Mouse (Mus musculus): ENCODE measurements around the gene Gdf15.

Gdf15 gene

DNA sequence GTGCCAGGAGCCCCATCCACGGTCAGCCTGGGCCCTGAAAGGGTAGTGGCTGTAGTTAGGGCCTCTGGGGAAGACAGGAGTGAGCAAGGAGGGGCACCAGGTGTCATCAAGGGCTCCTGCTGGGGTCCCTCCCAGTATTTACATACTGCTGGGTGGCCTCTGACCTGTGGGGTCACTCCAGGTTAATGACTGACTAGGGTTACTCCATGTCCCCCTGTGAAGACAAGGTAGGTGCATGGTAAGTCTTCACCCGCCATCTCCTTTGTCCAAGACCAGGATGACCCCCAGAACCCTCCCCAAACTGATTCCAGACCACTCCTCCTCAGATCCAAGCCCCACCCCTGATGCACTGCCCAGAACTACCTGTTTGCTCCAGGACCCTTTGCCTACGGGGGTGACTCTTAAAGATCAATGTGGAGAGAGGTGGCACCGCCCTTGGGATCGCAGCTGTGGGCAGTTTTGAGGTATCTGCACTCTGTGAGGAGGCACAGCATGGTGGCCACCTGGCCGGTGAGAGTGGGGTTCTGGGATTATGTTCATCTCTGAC, at the start of gene Gdf15:
Gene Gdf15, minus strand, starts transcription at position 111 of the 547 bp plus-strand sequence.
- no peak for DNase-seq (ENCODE audit: low spot score)

DNA sequence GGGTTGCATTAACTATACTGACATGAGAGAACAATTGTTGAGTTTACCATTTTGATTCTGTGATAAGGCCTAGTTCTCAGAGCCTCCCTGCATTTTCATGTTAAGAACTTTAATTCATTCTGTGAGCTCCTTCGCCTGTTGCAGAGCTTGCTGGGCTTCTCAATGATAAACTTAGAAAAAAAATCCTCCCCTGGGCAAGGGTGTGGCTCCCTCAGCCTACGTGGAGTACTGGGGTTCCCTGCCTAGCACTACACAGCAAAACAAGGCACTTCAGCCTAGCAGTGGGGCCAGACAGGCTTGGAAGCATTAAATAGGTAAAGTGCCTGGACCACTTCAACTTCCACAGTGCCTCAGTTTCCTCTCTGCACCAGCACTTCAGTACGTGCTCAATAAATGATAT, 49.2 kb upstream of the Gdf15 start:
- DNase-seq (ENCODE audit: low spot score) = no peak

DNA sequence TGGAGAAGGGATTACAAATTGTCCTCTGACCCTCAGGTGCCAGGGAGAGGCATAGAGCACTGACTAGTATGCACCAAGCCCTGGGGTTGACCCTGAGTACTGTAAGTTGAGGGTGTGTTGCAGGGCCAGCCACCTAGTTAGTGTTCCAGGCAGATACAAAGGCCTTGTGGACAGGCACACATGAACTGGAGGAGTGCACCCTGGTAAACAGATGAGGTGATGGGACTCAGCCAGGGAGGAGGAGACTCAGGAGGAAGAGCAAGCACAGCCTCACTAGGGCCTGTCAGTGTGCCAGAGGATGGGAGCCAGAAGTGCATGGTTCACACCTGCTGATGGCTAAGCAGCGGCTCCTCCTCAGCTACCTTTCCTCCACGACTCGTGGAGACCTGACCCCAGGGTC, 47.8 kb upstream of the Gdf15 start:
- no peak for DNase-seq (ENCODE audit: low spot score)

DNA sequence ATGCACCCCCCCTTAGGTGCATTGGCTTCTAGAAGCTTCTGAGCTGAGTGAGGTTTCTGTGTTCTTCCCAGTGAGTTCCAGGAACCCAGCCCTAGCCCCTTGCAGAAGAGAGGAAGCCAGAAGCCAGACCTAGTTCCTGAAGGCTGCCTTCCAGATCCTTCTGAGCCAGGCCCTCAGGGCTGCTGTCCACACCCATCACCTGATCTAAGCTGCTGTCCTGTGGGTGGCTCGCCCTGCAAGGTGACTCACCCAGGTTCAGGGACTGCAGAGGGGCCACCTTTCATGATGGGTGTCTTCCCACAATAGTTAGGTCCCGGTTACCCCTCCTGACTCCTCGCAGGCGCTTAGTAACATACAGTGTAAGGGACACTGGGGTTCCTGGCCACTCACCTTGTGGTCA, 47.1 kb upstream of the Gdf15 start:
- no peak for DNase-seq (ENCODE audit: low spot score)

DNA sequence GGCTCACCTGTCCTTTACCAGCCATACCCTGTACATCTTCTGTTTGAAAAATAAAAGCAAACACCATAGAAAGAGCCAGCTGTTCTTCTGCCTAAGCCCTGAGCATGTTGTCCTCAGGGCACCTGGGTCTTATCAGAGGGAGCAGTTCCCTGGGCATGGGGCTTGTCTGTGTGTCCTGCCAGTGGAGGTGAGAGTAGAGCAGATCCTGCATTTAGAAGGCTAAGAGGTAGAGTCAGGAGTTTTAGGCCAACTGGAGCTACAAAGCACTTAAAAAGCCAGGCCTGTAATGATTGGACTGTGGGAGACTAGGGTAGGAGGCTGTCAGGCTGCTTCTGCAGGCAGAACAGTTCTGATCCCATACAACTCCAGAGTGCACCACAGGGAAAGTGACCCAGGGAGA, 46.4 kb upstream of the Gdf15 start:
- DNase-seq (ENCODE audit: low spot score) = no peak

DNA sequence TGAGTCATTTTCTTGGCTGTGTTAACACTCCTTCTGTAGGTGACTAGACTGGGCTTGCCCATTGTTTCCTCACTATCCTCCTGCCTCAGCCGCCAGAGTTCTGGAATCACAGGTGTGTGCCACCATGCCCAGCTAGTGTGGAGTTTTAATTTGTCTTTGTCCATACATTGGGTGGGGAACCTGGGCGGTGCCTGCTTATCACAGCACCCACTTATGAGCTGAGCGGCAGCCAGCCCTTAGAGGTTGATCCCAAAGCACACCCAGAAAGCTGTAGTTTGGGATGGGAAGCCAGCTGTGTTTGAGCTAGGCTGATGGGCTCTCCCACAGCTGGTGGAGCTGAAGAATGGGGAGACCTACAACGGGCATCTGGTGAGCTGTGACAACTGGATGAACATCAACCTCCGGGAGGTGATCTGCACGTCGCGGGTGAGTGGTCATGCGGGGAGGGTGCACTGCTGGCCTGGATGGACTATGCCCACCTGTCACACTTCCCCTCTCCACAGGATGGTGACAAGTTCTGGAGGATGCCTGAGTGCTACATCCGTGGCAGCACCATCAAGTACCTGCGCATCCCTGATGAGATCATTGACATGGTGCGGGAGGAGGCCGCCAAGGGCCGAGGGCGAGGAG, 45.3 kb upstream of the Gdf15 start:
- no peak for DNase-seq (ENCODE audit: low spot score)

DNA sequence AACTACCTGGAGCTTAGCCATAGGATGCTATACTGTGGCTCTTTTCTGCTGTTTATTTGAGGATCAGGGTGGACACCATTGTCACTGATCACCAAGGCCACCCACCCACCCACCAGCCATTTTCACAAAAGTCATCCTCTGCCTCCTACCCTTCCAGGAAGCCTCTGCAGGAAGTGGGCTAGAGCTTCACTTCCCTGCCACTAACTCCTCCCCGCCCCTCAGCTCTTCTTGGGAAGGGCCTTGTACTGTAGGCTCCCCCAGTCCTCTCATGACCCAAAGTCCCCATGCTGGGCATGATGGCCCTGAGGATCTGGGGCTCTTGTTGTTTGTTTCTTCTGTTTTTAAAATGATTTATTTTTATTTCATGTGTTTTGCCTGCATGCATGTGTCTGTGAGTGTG, 43.1 kb upstream of the Gdf15 start:
- DNase-seq (ENCODE audit: low spot score) = no peak

DNA sequence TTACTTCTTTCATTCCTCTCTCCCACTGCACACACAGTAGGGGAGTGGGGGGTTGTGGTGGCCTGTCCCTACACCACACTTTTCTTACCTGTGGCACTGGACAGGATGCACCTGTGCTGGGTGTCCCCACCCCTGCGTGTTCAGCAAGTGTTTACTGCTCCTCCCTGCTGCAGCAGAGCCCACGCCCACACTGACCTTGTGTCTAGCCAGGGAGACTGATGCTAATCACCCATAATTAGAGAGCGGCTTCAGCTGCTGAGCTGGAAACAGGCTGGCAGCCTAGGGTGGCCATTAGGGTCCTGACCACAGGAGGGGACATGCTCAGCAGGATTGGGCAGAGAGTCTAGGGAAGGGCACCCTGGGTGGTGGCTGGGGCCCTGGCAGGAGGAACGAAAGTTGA, 42.5 kb upstream of the Gdf15 start:
- no peak for DNase-seq (ENCODE audit: low spot score)

DNA sequence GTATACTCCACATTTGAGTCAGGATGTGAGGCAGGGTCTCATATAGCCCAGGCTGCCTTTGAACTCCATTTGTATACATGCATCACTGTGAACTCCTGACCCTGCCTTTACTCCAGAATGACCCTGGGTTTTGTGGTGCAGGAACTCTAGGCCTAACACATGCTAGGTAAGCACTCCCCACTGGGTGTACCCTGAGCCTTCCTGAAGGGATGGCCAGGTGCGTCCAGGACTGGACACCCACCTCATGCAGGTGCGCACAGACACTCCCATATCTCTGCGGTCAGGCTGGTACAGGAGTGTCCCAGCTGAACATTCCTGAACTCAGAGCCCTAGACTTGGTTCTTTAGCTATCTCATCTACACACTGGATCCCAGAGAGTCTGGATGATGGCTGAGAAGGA, 41.9 kb upstream of the Gdf15 start:
- DNase-seq (ENCODE audit: low spot score) = no peak

DNA sequence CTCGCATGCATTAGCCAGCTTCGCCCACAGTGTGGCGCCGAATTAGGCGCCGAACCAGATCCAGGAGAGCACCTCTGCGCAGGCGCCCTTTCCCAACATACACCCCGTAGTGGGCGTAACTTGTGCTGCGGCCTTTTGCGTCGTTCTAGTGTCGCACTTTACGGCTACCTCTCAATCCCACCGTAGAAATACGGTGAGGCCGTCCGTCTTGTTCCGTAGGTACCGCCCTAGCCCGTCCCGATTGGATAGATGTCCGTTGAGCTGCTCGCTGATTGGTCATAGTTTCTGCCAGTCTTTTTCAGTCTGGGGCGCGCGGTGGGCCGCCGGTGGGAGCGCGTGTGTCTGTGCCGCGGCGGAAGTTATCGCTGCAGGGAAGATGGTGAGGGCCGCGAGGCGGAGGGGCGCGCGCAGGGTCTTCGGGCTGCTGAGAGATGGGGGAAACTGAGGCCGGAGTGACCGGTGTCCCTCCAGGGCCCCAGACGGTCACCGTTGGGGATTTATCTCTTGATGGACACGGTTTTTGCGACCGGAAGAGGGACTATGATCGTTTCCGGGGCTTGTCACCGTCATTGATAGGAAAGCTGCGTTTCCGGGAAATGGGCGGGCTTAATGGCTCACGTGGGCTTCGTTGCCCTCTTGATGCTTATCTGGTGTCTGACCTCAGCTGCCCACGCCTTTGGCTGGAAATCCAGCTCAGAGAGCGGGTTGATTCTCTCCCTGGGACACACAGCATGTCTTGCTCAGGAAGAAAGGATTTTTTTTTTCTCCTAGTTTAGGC, 41.0 kb upstream of the Gdf15 start, which contains the start of gene Lsm4:
Gene Lsm4, plus strand, starts transcription at position 170 of the 778 bp plus-strand sequence.
- DNase-seq (ENCODE audit: low spot score) = peak; percentile 97

DNA sequence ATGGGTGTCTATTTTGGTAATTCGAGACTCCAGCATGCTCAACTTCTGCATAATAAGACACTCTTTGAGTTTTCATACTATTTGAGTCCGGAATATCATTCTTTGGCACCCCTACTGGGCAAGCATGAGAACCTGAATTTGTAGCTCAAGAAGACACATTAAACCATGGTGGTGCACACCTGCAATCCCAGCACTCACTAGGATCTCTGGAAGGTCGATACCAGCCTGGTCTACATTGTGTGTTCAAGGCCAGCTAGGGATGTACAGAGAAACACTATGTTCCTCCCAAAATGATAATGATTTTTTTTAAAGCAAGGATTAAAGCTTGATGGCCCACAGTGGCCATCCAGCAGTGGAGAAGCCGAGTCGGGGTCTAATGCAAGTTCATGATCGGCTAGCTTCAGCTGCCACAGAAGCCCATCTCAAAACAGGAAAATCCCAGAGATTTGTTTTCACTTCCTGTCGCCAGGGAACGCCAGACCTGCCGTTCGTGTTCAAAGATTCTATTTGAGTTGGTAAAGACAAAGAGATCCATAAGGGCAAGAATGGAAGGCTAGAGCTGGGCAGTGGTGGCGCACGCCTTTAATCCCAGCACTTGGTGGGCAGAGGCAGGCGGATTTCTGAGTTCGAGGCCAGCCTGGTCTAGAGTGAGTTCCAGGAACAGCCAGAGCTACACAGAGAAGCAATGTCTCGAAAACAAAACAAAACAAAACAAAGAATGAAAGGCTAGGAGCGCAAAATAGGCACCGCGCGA, 40.2 kb upstream of the Gdf15 start:
- DNase-seq (ENCODE audit: low spot score) = no peak

DNA sequence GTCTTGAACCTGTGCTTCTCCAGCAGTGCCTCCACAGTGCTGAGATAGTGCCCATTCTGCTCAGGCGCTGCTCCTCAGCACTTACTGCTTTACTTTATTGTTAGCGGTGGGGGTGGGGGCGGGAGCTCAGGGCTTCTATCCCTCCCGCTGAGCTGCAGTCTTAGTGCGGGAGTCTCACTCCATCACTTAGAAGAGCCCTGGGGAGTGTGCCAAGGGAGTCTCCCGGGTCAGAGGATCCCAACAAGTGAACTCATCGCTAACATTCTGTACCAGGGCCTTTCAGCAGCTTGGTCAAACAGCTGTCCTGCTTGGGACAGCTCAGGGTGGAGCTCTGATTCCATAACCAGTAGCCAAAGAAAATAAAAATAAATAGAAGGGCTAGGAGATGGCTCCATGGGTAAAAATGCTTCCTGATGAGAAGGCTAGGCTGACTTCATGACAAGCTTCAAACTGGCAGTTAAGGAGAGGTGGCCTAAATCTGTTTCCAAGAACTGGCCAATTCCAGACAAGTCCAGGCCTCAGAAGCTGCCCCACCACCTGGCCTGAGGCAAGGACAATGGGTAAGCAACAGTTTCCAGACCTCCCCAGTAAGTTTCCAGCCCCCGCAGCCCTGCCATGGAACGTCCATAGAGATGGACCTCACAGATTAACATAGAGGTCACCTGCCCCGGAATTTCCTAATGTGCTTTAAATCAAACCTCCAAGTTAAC, 39.5 kb upstream of the Gdf15 start:
- DNase-seq (ENCODE audit: low spot score) = no peak

DNA sequence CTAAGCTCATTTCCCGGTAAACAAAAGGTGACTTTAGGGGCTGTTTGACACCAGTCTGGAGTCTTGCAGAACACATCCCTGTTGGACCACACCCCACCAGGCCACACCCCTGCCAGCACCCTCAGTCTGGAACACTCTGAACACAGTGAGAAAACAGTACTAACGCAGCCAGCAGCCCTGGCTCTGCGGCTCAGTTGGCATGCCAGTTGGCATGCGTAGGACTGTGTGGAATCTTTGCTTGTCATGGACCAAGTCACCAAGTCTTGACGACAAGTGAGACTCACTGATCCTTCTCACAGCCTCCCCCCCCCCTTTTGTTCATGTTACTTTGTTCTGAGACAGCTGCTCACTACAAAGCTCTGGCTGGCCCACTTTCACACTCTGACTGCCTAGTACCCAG, 34.8 kb upstream of the Gdf15 start:
- peak; percentile 64 for DNase-seq (ENCODE audit: low spot score)

DNA sequence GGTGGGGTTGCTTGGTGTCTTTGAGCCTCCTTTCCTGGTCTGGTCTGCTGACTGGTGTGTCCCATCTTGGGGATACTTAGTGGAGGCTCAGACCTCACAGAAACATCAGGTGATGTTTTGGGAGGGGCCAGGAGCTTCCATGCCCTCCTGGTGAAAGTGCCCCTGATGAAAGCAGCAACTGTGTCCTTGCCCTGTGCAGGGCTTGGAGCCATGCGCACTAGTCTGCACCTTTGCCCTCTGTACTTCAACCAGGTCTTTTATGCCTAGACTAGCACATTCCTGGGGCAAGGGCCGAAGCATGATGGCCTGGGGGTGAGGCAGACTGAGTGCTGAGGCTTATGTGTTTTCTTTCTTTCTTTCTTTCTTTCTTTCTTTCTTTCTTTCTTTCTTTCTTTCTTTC, 33.3 kb upstream of the Gdf15 start:
- no peak for DNase-seq (ENCODE audit: low spot score)

DNA sequence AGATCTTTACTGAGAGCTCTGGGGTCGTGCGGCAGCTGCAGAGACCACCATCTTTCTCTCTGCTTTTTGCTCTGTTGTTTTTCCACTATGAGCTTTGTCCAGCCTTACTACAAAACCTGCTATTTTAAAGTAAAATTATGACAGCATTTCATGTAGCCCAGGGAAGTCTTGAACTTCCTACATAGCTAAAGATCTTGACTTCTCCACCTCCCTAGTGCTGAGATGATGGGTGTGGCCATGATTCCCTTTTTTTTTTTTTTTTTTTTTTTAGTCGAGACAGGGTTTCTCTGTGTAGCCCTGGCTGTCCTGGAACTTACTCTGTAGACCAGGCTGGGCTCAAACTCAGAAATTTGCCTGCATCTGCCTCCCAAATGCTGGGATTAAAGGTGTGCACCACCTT, 32.4 kb upstream of the Gdf15 start:
- DNase-seq (ENCODE audit: low spot score) = no peak

DNA sequence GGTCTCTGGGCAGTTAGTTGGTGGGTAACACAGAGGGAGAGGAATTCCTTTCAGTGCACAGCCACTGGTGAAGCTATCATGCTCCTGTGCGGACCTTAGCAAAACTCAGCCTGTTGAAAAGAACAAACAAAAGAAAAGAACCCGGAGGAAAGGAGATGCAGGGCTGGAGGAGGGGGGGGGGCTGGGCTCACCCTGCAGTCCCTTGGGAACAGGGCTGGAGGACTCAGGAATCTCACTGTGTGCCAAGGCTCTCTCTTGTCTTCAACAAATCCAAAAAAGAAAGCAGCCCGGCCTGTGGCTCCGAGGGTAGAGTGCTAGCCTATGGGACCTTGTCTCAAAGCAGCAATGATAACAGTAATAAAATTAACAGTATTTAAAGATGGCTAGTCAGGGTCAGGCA, 31.4 kb upstream of the Gdf15 start:
- no peak for DNase-seq (ENCODE audit: low spot score)

DNA sequence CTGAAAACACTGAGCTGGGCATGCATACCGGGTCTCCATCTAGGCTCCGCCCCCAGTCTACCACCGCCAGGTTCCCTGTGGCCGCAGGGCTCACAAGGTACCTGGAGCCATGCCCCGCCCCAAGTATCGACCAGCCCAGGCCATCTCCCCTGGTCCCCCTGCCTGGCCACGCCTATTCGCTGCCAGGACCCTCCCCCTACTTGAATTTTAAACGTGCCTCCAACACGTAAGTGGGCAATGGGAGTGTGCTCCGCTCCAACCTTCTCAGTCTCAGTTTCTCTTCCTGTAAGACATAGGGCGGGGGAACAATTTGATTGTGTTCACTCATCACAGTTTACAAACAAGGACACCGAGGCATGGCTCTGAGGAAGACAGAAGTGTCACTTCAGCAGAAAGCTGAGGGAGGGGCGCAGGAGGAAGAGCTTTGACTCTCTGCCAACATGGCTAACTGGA, 28.0 kb upstream of the Gdf15 start, which contains the start of gene Pgpep1:
Gene Pgpep1, minus strand, starts transcription at position 116 of the 453 bp plus-strand sequence.
- no peak for DNase-seq (ENCODE audit: low spot score)

DNA sequence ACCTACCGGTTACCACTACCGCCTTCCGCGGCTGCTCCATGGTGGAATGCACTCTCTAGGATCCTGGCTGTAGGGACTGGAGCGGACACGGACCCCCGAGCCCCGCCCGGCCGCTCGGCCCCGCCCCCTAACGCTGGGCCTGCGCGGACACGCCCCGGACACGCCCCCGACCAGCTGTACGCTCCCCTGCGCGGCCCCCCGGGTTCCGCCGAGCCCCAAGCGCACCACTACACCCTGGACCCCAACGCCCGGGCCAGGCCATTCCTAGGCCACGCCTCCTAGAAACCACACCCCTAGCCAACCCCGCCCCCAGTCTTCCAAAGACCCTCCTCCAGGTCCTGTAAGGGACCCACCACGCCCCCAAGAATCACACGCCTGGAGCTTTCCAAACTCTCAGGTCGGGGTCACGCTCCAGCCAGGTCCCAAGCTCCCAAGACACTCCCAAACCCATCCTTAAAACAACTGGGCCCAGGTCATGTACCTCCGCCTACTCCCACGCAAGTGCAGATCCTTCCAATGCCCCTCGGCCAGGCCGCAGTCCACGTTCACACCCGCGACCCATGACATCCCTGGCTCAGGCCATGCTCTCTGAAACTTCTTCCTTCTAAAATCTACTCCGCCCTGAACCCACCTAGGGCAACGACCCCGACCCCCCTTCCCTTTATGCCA, 27.5 kb upstream of the Gdf15 start:
- DNase-seq (ENCODE audit: low spot score) = peak; percentile 83

DNA sequence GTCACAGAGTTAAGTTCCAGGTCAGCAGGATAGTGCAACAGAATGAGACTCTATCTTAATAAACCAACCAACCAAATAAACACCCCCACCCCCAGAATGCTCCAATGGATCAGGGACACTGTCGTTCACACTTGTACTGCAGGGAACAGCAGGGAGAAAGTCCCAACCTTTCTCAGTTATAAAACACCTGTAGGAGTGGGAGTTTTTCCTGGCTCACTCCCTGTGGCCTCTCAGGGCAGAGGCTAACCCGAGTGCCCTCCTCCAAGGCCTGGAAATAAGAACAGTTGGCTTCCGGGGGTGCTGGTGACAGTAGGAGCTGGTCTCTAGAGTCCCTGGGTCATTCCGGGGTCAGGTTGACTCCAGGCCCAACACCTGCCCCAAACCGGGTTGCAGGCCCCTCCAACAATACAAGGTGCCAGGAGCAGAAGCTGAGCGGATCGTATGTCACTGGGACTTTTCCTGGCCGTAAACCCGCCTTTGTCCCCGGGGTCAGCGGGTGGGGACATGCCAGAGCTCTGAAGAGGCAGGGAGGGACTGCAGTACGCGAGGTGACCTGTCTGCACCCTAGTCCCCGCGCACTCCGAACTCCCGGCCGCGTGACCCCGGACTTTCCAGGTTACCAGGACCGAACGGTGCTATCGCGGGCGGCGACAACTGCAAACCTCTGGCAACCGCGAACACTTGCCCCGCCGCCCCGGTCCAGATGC, 26.8 kb upstream of the Gdf15 start:
- DNase-seq (ENCODE audit: low spot score) = no peak

DNA sequence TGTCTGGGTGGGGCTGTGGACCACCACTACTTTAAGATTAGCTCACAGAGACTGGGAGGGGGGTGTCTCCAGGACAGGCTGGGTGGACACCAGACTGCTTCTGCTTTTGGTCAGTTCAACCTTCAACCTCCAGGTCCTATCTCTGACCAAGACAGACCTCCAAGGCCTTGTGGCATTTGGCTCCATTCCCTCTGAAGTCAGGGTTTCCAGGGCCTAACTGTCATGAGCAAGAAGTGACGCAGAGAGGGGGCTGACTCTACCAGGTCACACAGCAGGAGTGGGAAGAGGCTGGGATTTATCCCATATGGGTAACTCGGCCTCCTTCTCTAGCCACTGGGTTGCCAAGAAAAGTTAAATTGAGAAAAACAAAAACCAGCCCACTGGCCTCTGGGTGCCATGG, 25.5 kb upstream of the Gdf15 start:
- no peak for DNase-seq (ENCODE audit: low spot score)

DNA sequence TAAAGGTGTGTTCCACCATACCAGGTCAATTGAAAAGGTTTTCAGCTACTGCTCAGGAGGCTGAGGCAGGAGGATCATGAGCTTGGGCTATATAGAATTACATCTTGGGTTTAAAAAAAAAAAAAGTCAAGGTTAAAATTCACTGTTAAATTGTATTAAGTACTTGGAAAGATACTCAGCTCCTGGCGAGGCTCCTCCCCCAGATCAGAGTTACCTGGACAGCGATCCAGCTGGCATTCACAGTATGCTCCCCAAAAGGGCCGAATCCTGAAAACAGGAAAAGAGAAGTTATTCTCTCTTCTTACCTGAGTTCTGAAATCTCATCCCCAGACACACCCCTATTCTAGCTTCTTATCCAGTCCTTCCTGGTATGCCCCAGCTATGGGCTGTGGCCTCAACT, 25.0 kb upstream of the Gdf15 start:
- no peak for DNase-seq (ENCODE audit: low spot score)

Measured in layer of hippocampus, adult 11-12 months (tissue).